In the genomic region with DNA sequence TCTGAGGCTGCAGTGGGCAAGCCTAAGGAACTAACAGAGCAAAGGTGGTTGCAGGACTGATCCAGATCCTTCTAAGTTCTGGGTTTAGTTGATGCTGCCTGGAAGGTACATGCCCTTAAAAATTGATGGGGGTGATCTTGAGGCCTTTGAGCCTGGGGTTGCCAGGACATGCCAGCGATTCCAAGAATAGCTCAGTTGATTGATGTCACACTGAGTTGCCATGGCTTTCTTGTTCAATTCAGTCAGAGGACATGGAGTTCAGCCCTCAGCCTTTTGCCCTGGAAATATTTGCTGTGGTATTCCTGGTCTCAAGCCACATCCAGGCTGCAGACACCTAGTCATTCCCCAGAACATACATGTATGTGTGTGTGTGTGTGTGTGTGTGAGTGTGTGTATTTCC, we compare ENCODE assay signal across 15 mouse cellular contexts.
DNase-seq lines count a peak whose midpoint lies in the region; ATAC-seq lines count a peak whose summit lies in the region.
"Had no signal": no experiment of that assay in that cellular context is flagged by ENCODE, and none has a peak within 500 bp of the region (broad histone marks: within the 10 kb centered on the region; RNA-seq: fewer than 3 reads in every experiment).

No protein-coding gene starts in this region.

- WGBS in forebrain, embryonic 13.5 days, result 86% methylated on average over 1 of the region's 1 CpGs

- H3K4me3 ChIP-seq in forebrain, embryonic 13.5 days, result no peak overlapping the region
- H3K4me3 ChIP-seq: hindbrain, embryonic 10.5 days; midbrain, embryonic 13.5 days had no signal

- DNase-seq in embryo, embryonic 10.5 days (ENCODE audit: low spot score), result peak; percentile 11
- no peak for DNase-seq in embryo, embryonic 11 days
- peak; percentile 2 for DNase-seq in kidney, adult 9 months
- DNase-seq in kidney, adult 18-20 months, result no peak
- DNase-seq in adipocyte (ENCODE audit: low spot score), result peak; percentile 8
- peak; percentile 11 to 21 for DNase-seq in heart, postnatal 14 days
- no peak for DNase-seq in right cerebral cortex, postnatal 25 days
- DNase-seq: cerebellum, adult 9-10 months; lung, adult 18-20 months; right cerebral cortex, postnatal 14 days; thymus, adult 18-20 months had no signal

- H3K9ac ChIP-seq in forebrain, embryonic 13.5 days, result no peak overlapping the region
- H3K9ac ChIP-seq: midbrain, embryonic 13.5 days had no signal

- no peaks in the 10 kb centered on the region for H3K9me3 ChIP-seq in forebrain, embryonic 13.5 days (replicated peaks)
- H3K9me3 ChIP-seq: hindbrain, embryonic 10.5 days; midbrain, embryonic 13.5 days had no signal

- no peaks in the 10 kb centered on the region for H3K36me3 ChIP-seq in forebrain, embryonic 13.5 days (ENCODE audit: poor library complexity, severe bottlenecking)
- H3K36me3 ChIP-seq: hindbrain, embryonic 10.5 days; midbrain, embryonic 13.5 days had no signal

- no peaks in the 10 kb centered on the region for H3K27me3 ChIP-seq in forebrain, embryonic 13.5 days
- H3K27me3 ChIP-seq: midbrain, embryonic 13.5 days had no signal

- no peak for ATAC-seq in forebrain, embryonic 13.5 days
- ATAC-seq: forebrain, embryonic 14.5 days; midbrain, embryonic 13.5 days had no signal

- intact Hi-C loops in heart, postnatal 14 days (cut with DNase I), result no loop called here

- H3K4me1 ChIP-seq in forebrain, embryonic 13.5 days, result no peaks in the 10 kb centered on the region
- H3K4me1 ChIP-seq: hindbrain, embryonic 10.5 days; midbrain, embryonic 13.5 days had no signal

- H3K27ac ChIP-seq in forebrain, embryonic 13.5 days, result no peak overlapping the region
- H3K27ac ChIP-seq: hindbrain, embryonic 10.5 days; midbrain, embryonic 13.5 days had no signal

- H3K4me2 ChIP-seq in forebrain, embryonic 13.5 days, result no peak overlapping the region
- H3K4me2 ChIP-seq: midbrain, embryonic 13.5 days had no signal

Comparison
In these comparisons a context has a peak if more than half of its experiments do, and no peak if none do; other contexts are left out.
1. DNase-seq: peak in embryo, embryonic 10.5 days (single experiment), kidney, adult 9 months (single experiment), adipocyte (single experiment) and heart, postnatal 14 days (2 of 2); none in embryo, embryonic 11 days (single experiment), kidney, adult 18-20 months (single experiment) and right cerebral cortex, postnatal 25 days (single experiment).